Mouse (Mus musculus) lung, adult 2 months (tissue): Measurements from ENCODE around the gene Nt5e.

Experiments used
- CTCF ChIP-seq: fragments of 200-500 bp; IDR thresholded peaks from 2 replicates; pipeline ENCODE4 v1.5.1; 2011; ENCODE audit warnings: mild to moderate bottlenecking, low read length, control low read depth; ENCODE audit not compliant: insufficient read depth
- POLR2A ChIP-seq: fragments of 200-500 bp; IDR thresholded peaks from 2 replicates; pipeline ENCODE4 v1.6.1; 2011; ENCODE audit warnings: low read depth, mild to moderate bottlenecking, control low read depth, low read length, borderline replicate concordance; ENCODE audit errors: extremely low read depth

DNA sequence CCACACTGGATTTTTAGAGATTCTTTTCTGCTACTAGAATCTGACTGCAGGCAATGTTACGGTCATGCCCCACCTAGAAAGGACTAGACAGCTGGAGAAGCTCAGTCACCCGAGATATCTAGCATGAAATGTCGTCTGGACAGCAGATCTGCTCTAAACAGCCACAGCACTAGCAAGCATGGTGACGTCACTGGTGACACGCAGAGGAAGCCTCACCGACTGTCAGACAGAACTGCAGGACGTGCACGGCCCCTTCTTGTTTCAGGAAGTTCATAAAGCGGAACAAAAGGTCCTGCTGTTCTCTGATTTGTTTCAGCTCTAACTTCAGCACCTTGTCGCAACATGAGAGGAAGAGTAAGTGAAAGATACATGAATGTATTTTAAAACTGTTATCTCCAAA lies 77.1 kb downstream of the Nt5e start:
- TF ChIP-seq CTCF (no peak), POLR2A (no peak)
